Mouse (Mus musculus): ENCODE measurements around the gene Gad2. TPM values are rescaled to one million over a fixed set of nuclear protein-coding genes. Genes with fewer than 3 reads are reported as not detected.

Gad2 gene
- polyA plus RNA-seq, 1 experiment from 2014 or later, result 0.56 TPM

- WGBS, result 50% methylated on average over 1 of the region's 1 CpGs
- Histone ChIP-seq H3K36me3 (no peaks in the 10 kb centered on the region), H3K4me3 (no peak overlapping the region), H3K4me2 (no peak overlapping the region), H3K4me1 (no peaks in the 10 kb centered on the region), H3K9me3 (no peaks in the 10 kb centered on the region), H3K27me3 (no peaks in the 10 kb centered on the region), H3K27ac (no peak overlapping the region), H3K9ac (no peak overlapping the region)
- no peak for ATAC-seq (ENCODE audit: borderline replicate concordance, extremely low read depth, low FRiP score, low TSS enrichment)
Measured at GRCm38 (mm10) chr2:22671348-22671747, 49.3 kb downstream of the Gad2 start.

- Histone ChIP-seq H3K36me3 (no peaks in the 10 kb centered on the region), H3K4me1 (no peaks in the 10 kb centered on the region), H3K9me3 (no peaks in the 10 kb centered on the region), H3K27me3 (no peaks in the 10 kb centered on the region), H3K4me3 (no peak overlapping the region), H3K27ac (no peak overlapping the region), H3K4me2 (no peak overlapping the region), H3K9ac (no peak overlapping the region)
- peak; percentile 39; the same call in 1 of the 2 replicates for ATAC-seq (ENCODE audit: borderline replicate concordance, extremely low read depth, low FRiP score, low TSS enrichment)
- 24% methylated on average over 8 of the region's 8 CpGs for WGBS
Measured at GRCm38 (mm10) chr2:22677066-22677465, 55.1 kb downstream of the Gad2 start.

GRCm38 (mm10) chr2:22679944-22680343, 57.9 kb downstream of the Gad2 start:
- H3K4me1 ChIP-seq, result no peaks in the 10 kb centered on the region
- no peak overlapping the region for H3K4me3 ChIP-seq
- no peak overlapping the region for H3K9ac ChIP-seq
- no peaks in the 10 kb centered on the region for H3K36me3 ChIP-seq
- H3K4me2 ChIP-seq, result no peak overlapping the region
- ATAC-seq (ENCODE audit: borderline replicate concordance, extremely low read depth, low FRiP score, low TSS enrichment), result no peak
- no peak overlapping the region for H3K27ac ChIP-seq
- H3K27me3 ChIP-seq, result no peaks in the 10 kb centered on the region
- 67% methylated on average over 4 of the region's 4 CpGs for WGBS
- no peaks in the 10 kb centered on the region for H3K9me3 ChIP-seq

DNA sequence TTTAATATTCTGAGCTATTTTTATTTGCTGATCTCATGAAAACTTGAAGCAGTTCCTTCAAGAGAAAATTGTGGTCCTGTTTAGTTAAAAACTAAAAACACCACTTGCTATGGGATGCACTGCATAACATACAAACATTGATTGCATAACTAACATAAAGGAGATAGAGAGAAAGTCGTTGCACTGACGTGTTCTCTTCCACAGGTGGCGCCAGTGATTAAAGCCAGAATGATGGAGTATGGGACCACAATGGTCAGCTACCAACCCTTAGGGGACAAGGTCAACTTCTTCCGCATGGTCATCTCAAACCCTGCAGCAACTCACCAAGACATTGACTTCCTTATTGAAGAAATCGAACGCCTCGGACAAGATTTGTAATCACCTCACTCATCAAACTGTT, 68.0 kb downstream of the Gad2 start:
- Histone ChIP-seq H3K4me1 (no peaks in the 10 kb centered on the region), H3K27ac (no peak overlapping the region), H3K36me3 (no peaks in the 10 kb centered on the region), H3K9me3 (no peaks in the 10 kb centered on the region), H3K9ac (no peak overlapping the region), H3K27me3 (no peaks in the 10 kb centered on the region), H3K4me2 (no peak overlapping the region), H3K4me3 (no peak overlapping the region)
- ATAC-seq (ENCODE audit: borderline replicate concordance, extremely low read depth, low FRiP score, low TSS enrichment), result no peak
- 73% methylated on average over 7 of the region's 7 CpGs for WGBS

GRCm38 (mm10) chr2:22704780-22705727, 83.0 kb downstream of the Gad2 start:
- no peak for ATAC-seq (ENCODE audit: borderline replicate concordance, extremely low read depth, low FRiP score, low TSS enrichment)
- no peaks in the 10 kb centered on the region for H3K9me3 ChIP-seq
- H3K4me1 ChIP-seq, result no peaks in the 10 kb centered on the region
- no peak overlapping the region for H3K27ac ChIP-seq
- H3K4me3 ChIP-seq, result no peak overlapping the region
- no peak overlapping the region for H3K4me2 ChIP-seq
- H3K27me3 ChIP-seq, result no peaks in the 10 kb centered on the region
- no peak overlapping the region for H3K9ac ChIP-seq
- 59% methylated on average over 4 of the region's 4 CpGs for WGBS
- no peaks in the 10 kb centered on the region for H3K36me3 ChIP-seq

DNA sequence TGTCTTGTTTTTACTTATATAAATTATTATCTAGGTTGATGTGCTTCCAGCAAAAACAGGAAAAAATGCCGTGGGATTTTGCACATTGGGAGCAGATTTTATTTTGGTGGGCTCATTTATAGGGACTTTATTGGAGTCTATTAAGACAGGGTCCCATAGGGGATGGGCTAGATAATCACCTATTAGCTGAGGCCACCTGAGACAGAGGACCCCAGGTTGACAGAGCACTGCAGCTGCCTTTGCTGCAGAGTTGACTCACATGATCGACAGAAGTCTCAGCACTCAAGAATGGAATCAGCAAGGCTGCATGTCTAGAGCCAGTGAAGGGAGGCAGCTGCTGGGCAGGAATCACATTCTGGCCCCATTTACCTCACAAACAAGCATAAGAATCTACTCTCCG, 84.2 kb downstream of the Gad2 start:
- no peak overlapping the region for H3K4me3 ChIP-seq
- ATAC-seq (ENCODE audit: borderline replicate concordance, extremely low read depth, low FRiP score, low TSS enrichment), result no peak
- 59% methylated on average over 3 of the region's 3 CpGs for WGBS

DNA sequence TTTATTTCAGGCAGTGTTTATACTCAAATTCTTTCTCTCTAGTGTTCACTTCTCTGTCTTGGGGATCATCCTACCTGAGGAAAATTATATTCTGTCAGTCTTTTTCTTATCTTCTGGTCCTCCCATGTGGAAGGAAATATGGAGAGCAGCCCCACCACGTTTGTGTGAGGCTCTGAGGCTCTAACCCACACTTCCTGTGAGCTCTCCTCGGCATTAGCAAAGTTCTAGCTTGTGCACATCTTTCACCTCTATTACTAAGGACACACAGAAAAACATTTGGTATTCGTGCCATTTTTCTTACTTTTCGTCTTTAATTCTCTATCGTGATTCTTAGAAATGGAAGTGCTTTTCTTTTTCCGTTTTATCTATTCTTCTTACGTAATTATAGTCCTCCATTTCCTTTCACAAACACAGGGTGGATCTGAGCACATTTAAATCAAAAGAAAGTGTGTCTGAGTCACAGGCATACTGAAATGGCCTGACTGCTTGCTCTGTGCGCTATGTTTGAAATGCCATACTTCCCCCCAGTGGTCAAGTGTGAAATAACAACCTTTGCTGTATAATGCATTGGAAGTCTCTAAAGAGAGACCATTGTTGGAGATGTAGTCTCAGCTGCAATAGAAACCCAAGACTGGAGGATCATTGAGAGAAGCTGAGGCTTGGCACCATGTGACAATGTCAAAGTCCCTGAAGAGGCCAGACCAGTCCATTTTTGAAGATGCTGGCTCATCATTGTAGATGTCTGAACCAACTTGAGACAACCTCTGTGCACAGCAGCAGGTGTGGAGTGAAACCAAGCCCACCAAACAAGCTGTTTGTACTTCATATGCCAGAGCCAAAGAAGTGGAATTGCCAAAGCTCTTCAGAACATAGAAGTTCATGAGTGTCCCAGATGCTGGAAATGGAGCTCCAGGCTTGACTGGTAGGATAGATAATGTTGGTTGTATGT, 99.8 kb downstream of the Gad2 start:
- peak; percentile 82; the same call in 1 of the 2 replicates for ATAC-seq (ENCODE audit: borderline replicate concordance, extremely low read depth, low FRiP score, low TSS enrichment)
- Histone ChIP-seq H3K27me3 (no peaks in the 10 kb centered on the region), H3K4me2 (no peak overlapping the region), H3K4me3 (no peak overlapping the region), H3K27ac (no peak overlapping the region), H3K4me1 (no peaks in the 10 kb centered on the region), H3K36me3 (no peaks in the 10 kb centered on the region), H3K9ac (no peak overlapping the region), H3K9me3 (no peaks in the 10 kb centered on the region)
- WGBS, result 18% methylated on average over 8 of the region's 8 CpGs

More for the DNA sequence above, 84.2 kb downstream of the Gad2 start:
- Histone ChIP-seq H3K4me2 (no peak overlapping the region), H3K36me3 (no peaks in the 10 kb centered on the region), H3K9me3 (no peaks in the 10 kb centered on the region), H3K27ac (no peak overlapping the region), H3K9ac (no peak overlapping the region), H3K27me3 (no peaks in the 10 kb centered on the region), H3K4me1 (no peaks in the 10 kb centered on the region)

DNA sequence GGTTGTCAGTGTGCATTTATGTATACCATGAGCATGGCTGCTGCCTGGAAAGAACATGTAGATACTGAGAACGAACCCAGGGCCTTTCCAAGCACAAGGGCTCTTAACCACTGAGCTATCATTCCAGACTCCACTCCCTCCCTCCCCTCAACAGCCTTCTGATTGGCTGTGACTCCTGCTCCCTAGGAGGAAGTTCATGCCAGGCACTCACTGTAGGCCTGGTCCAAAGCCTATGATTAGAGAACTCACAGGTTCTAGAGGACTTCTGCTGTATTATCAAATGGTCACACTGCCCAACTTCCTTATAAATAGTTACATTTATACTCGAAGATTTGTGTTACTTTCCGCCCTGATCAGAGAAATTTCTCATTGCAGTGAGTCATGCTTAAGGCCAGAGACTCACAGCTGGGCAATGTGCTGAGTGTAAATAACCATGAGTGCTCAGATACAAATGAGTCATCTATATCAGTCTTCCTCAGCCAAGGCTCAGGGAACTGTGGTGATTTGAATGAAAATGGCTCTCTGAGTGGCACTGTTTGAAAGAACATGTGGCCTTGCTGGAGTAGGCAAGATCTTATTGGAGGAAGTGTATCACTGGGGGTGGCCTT, 102.0 kb downstream of the Gad2 start:
- WGBS, result 46% methylated on average over 3 of the region's 3 CpGs

GRCm38 (mm10) chr2:22727113-22727512, 105.1 kb downstream of the Gad2 start:
- no peak overlapping the region for H3K4me3 ChIP-seq
- H3K9me3 ChIP-seq, result no peaks in the 10 kb centered on the region
- H3K27me3 ChIP-seq, result no peaks in the 10 kb centered on the region
- no peaks in the 10 kb centered on the region for H3K36me3 ChIP-seq
- no peak overlapping the region for H3K27ac ChIP-seq
- 66% methylated on average over 1 of the region's 1 CpGs for WGBS
- H3K4me1 ChIP-seq, result no peaks in the 10 kb centered on the region
- no peak overlapping the region for H3K4me2 ChIP-seq
- ATAC-seq (ENCODE audit: borderline replicate concordance, extremely low read depth, low FRiP score, low TSS enrichment), result no peak
- H3K9ac ChIP-seq, result no peak overlapping the region

More for the DNA sequence above, 102.0 kb downstream of the Gad2 start:
- H3K4me3 ChIP-seq, result no peak overlapping the region
- H3K9ac ChIP-seq, result no peak overlapping the region
- H3K9me3 ChIP-seq, result no peaks in the 10 kb centered on the region
- H3K27ac ChIP-seq, result no peak overlapping the region
- H3K36me3 ChIP-seq, result no peaks in the 10 kb centered on the region
- no peaks in the 10 kb centered on the region for H3K4me1 ChIP-seq
- H3K4me2 ChIP-seq, result no peak overlapping the region
- ATAC-seq (ENCODE audit: borderline replicate concordance, extremely low read depth, low FRiP score, low TSS enrichment), result no peak
- H3K27me3 ChIP-seq, result no peaks in the 10 kb centered on the region

GRCm38 (mm10) chr2:22736134-22736533, 114.1 kb downstream of the Gad2 start:
- Histone ChIP-seq H3K4me2 (no peak overlapping the region), H3K27ac (no peak overlapping the region), H3K27me3 (no peaks in the 10 kb centered on the region), H3K9ac (no peak overlapping the region), H3K36me3 (no peaks in the 10 kb centered on the region), H3K9me3 (no peaks in the 10 kb centered on the region), H3K4me1 (no peaks in the 10 kb centered on the region), H3K4me3 (no peak overlapping the region)
- WGBS, result 68% methylated on average over 2 of the region's 2 CpGs
- no peak for ATAC-seq (ENCODE audit: borderline replicate concordance, extremely low read depth, low FRiP score, low TSS enrichment)

DNA sequence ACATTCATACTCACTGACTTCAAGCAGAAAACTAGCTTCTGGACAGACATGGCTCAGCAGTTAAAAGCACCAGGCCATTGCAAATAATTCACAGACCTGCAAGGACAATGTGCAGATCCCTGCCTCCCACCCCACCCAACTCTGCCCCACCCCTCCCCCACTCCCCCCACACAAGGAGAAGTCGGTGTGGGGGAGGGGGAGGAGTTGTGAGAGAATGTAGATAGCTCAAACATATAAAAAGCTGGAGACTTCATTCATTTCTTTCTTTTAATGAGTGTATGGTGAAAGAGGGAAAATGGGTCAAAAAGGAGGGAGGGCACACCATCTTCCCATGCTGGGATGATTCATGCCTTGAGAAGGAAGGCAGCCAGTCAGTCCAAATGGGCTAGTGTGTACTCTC, 117.4 kb downstream of the Gad2 start:
- Histone ChIP-seq H3K27ac (no peak overlapping the region), H3K4me3 (no peak overlapping the region), H3K27me3 (no peaks in the 10 kb centered on the region), H3K9me3 (no peaks in the 10 kb centered on the region), H3K4me2 (no peak overlapping the region), H3K36me3 (no peaks in the 10 kb centered on the region), H3K9ac (no peak overlapping the region), H3K4me1 (no peaks in the 10 kb centered on the region; the same call in 1 of the 2 replicates)
- ATAC-seq (ENCODE audit: borderline replicate concordance, extremely low read depth, low FRiP score, low TSS enrichment), result no peak
- 44% methylated on average over 1 of the region's 1 CpGs for WGBS

Data from lung, embryonic 15.5 days (tissue).